Mouse (Mus musculus) heart, adult 2 months (tissue): ENCODE data around the gene Golga2. TPM values are rescaled to one million over a fixed set of nuclear protein-coding genes. Genes with fewer than 3 reads are reported as not detected.

Source experiments
- DNase-seq, 2 experiments: peaks; one replicate each; pipeline ENCODE4 v3.0.0; 2021
- H3K27ac ChIP-seq: fragments of 200-600 bp; 2 replicates; pipeline ENCODE4 v1.8.1; 2022
- H3K27me3 ChIP-seq: fragments of 200-500 bp; 2 replicates; pipeline ENCODE4 v1.6.1; 2012; ENCODE audit warnings: mild to moderate bottlenecking, low read length, inconsistent platforms, mixed read lengths; ENCODE audit not compliant: control insufficient read depth, insufficient read depth
- H3K36me3 ChIP-seq: fragments of 200-500 bp; 2 replicates; pipeline ENCODE4 v1.6.1; 2012; ENCODE audit warnings: low read length, inconsistent platforms; ENCODE audit not compliant: control insufficient read depth, insufficient read depth
- H3K4me1 ChIP-seq: fragments of 200-500 bp; 2 replicates; pipeline ENCODE4 v1.6.1; 2011; ENCODE audit warnings: low read length; ENCODE audit not compliant: control insufficient read depth, insufficient read depth
- H3K4me3 ChIP-seq: fragments of 200-600 bp; 2 replicates; pipeline ENCODE4 v1.8.1; 2022
- H3K79me2 ChIP-seq: fragments of 200-500 bp; replicated peaks from 2 replicates; pipeline ENCODE4 v1.6.1; 2012; ENCODE audit warnings: mild to moderate bottlenecking, inconsistent platforms, low read length, moderate library complexity, mixed read lengths; ENCODE audit not compliant: control insufficient read depth, insufficient read depth
- H3K9ac ChIP-seq: fragments of 200-500 bp; 2 replicates; pipeline ENCODE4 v1.6.1; 2012; ENCODE audit warnings: low read depth, mild to moderate bottlenecking, control low read depth, inconsistent platforms, low read length, mixed read lengths
- CTCF ChIP-seq: fragments of 200-600 bp; IDR thresholded peaks from 2 replicates; pipeline ENCODE4 v1.8.1; 2022; ENCODE audit warnings: antibody characterized with exemption, mild to moderate bottlenecking, moderate library complexity
- EP300 ChIP-seq: fragments of 200-500 bp; IDR thresholded peaks from 2 replicates; pipeline ENCODE4 v1.6.1; 2011; ENCODE audit warnings: low read depth, low read length, control low read depth; ENCODE audit not compliant: insufficient read depth
- POLR2A ChIP-seq: fragments of 200-500 bp; IDR thresholded peaks from 2 replicates; pipeline ENCODE4 v1.6.1; 2011; ENCODE audit warnings: mild to moderate bottlenecking, low read depth, low read length, control low read depth; ENCODE audit not compliant: insufficient read depth
- WGBS: fragments of 180-500 bp; shearing (Covaris S2); methylation state at CpG from one replicate; pipeline ENCODE4 v1.1.7; 2018; 5-methylcytosine and 5-hydroxymethylcytosine counted together
- intact Hi-C: fragments of 180-260 bp; cut with DNase I; formaldehyde crosslinking; loops from one replicate; pipeline ENCODE4 v1.15.1; 2025
- microRNA-seq, 2 experiments: library from miRNA; unstranded; fragments of <30 nt; microRNA quantifications; one replicate each; pipeline ENCODE4 v1.2.0; 2021
- polyA plus RNA-seq: library from polyadenylated mRNA; depleted of rRNA; stranded (reverse); fragments of >200 nt; gene quantifications from 2 replicates; pipeline ENCODE4 v1.2.3, GENCODE M21; 2012; rRNA removed
- total RNA-seq, 2 experiments: library from RNA; stranded (reverse); gene quantifications; 2 replicates each; pipeline ENCODE4 v1.2.3; 2021

Golga2 gene
- total and polyA plus RNA-seq, 3 experiments: 34.5 to 79.9 (median 69.8) TPM

DNA sequence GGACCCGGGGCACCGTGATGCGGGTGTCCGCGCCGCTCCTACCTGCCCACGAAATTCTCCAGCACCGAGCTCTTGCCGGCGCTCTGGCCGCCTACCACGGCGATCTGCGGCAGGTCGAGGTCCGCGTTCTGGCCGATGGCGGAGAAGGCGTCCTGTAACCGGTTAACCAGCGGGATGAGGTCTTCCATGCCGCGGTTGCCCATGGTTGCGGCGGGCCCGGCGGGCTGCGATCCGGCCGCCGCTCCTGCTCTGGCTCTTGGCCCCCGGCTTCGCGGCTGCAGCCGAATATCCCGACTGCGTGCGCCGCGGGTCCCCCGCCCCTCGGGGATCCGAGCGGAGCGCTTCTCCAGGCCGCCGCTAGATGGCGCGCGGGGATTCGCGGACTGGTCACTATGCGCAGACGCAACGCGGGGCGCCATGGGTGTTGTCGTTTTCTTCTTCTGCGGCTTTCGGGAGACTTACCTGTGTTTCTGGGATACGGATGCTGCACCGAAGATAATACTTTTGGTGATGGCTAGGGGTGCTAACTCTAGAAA is 65.9 kb downstream of the Golga2 start, which contains the start of gene Dnm1:
Dnm1 (minus strand) TSS at position 332 of the 536 bp plus-strand sequence.
- H3K9ac ChIP-seq: peak within 1 kb of the TSS; percentile 92
- TF ChIP-seq EP300: no peak
- no peak for TF ChIP-seq CTCF
- no peak for TF ChIP-seq POLR2A
- no peaks in the 10 kb centered on the region for H3K79me2 ChIP-seq
- WGBS: 1% methylated on average over 63 of the region's 63 CpGs
- H3K4me3 ChIP-seq: peak within 1 kb of the TSS; percentile 66
- H3K4me1 ChIP-seq: no peaks in the 10 kb centered on the region; the same call in 1 of the 2 replicates
- peak; percentile 91 to 97 for DNase-seq
- intact Hi-C loops: loop anchor here (2.0 kb wide), 2 partner anchors 52 to 134 kb away; no protein-coding TSS in a partner anchor
- peak within 1 kb of the TSS; percentile 61 for H3K27ac ChIP-seq
- no peaks in the 10 kb centered on the region for H3K36me3 ChIP-seq
- H3K27me3 ChIP-seq: peaks cover 7% of the 10 kb centered on the region

DNA sequence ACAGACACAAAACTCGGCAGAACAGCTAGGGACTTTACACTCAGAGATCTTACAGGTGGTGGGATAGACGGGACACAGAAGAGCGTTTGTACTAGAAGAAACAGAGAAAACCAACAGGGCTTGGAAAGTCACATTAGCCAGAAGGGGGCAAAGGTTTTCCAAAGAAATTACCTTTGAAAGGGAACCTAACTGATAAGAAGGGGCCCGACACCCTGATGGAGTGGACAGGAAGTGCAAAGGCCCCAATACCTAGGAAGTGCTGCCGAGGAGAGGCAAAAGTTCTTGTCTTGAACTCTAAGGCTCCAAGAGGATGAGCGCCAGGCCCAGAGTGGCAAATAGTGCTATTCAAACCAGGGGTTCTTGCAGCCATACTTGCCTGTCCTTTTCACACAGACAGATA is 66.7 kb downstream of the Golga2 start:
- Histone ChIP-seq H3K36me3 (no peaks in the 10 kb centered on the region), H3K27me3 (peaks cover 7% of the 10 kb centered on the region), H3K79me2 (no peaks in the 10 kb centered on the region), H3K27ac (no peak overlapping the region), H3K9ac (no peak overlapping the region), H3K4me1 (no peaks in the 10 kb centered on the region; the same call in 1 of the 2 replicates), H3K4me3 (no peak overlapping the region)
- no peak for TF ChIP-seq POLR2A
- TF ChIP-seq EP300: no peak
- no peak for TF ChIP-seq CTCF
- WGBS: 68% methylated on average over 6 of the region's 6 CpGs
- no peak for DNase-seq
- intact Hi-C loops: loop anchor here (2.0 kb wide), 2 partner anchors 51 to 133 kb away; no protein-coding TSS in a partner anchor

DNA sequence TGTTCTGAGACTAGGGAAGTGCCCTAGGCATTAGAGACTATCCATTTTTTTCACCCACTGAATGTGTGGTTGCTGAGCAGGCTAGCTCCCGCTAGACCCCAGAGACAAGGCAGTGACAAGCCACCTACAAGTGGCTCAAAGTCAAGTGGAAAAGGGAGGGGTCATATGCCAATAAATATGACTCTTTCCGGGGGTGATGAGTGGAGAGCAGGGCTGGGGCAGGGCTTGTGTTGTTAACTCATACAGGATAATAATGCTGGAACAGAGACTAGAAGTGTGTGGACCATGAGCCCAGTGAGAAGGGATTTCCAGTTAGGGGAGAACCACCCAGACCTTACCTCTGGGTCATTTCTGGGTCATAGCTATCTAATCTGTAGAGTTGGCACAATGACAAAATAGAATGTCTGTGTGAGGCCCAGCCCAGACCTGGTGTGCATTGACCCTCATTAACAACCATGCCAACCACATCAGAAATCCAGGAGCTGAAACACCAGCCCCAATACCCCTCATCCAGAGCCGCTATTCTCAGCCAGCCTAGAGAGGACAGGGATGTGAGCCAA is 67.2 kb downstream of the Golga2 start:
- TF ChIP-seq CTCF (no peak), EP300 (no peak), POLR2A (no peak)
- 71% methylated on average over 3 of the region's 3 CpGs for WGBS
- Histone ChIP-seq H3K36me3 (no peaks in the 10 kb centered on the region), H3K9ac (no peak overlapping the region), H3K4me3 (no peak overlapping the region), H3K4me1 (no peaks in the 10 kb centered on the region; the same call in 1 of the 2 replicates), H3K27ac (no peak overlapping the region), H3K27me3 (peaks cover 7% of the 10 kb centered on the region), H3K79me2 (no peaks in the 10 kb centered on the region)
- no peak for DNase-seq
- intact Hi-C loops: no loop called here

DNA sequence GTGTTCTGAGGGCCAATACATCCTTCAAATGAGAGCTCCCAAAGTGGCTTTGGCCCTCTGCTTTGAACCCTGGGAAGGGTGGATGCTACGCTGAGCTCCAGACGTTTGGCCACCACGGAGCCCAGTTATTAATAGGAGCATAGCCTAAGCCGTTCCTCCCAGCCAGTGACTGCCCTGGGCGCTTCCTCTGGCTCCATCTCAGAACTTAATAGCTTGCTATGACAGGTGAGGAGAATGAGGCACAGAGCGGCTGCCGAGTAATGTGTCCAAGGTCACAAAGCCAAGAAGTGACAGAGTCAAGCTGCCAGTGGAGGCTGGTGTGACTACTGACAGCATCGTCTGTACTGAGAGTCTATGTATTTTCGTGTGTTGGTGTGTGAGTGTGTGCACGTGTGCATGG is 69.0 kb downstream of the Golga2 start:
- H3K4me3 ChIP-seq: no peak overlapping the region
- WGBS: 67% methylated on average over 10 of the region's 10 CpGs
- H3K36me3 ChIP-seq: no peaks in the 10 kb centered on the region
- peaks cover 7% of the 10 kb centered on the region for H3K27me3 ChIP-seq
- H3K27ac ChIP-seq: no peak overlapping the region
- TF ChIP-seq CTCF (no peak), POLR2A (no peak), EP300 (no peak)
- H3K4me1 ChIP-seq: no peaks in the 10 kb centered on the region; the same call in 1 of the 2 replicates
- intact Hi-C loops: no loop called here
- no peaks in the 10 kb centered on the region for H3K79me2 ChIP-seq
- no peak overlapping the region for H3K9ac ChIP-seq
- DNase-seq: no peak

Small RNA genes lying within 50 kb of the gene (microRNA-seq; reads per million reads assigned to microRNA genes)
- 1.1 to 1.2 reads per million in 2 experiments for gene Gm23363
- gene Mir199b: 16.8 to 22.8 reads per million in 2 experiments

Other genes starting within 250 kb of the Golga2 start
- gene Fam78a, start 202.5 kb upstream of the Golga2 start, total RNA-seq: 10 to 100 TPM; 15.9 to 19.1 TPM
- 18.7 and 24.9 TPM in 2 replicates for gene Fam78a, start 202.5 kb upstream of the Golga2 start, polyA plus RNA-seq
- gene Plpp7, start 191.9 kb upstream of the Golga2 start, total RNA-seq: 10 to 100 TPM; 33.6 to 33.8 TPM
- gene Plpp7, start 191.9 kb upstream of the Golga2 start, polyA plus RNA-seq: 56.3 and 62.1 TPM in 2 replicates
- gene Prrc2b, start 136.3 kb upstream of the Golga2 start, total RNA-seq: 10 to 100 TPM; 78.3 to 82.6 TPM
- 39.3 and 46.9 TPM in 2 replicates for gene Prrc2b, start 136.3 kb upstream of the Golga2 start, polyA plus RNA-seq
- 10 to 100 TPM; 13.1 to 16.9 TPM for gene Pomt1, start 50.8 kb upstream of the Golga2 start, total RNA-seq
- gene Pomt1, start 50.8 kb upstream of the Golga2 start, polyA plus RNA-seq: 17.7 and 19.7 TPM in 2 replicates
- gene Uck1, start 27.2 kb upstream of the Golga2 start, total RNA-seq: 10 to 100 TPM; 22.5 to 22.8 TPM
- gene Uck1, start 27.2 kb upstream of the Golga2 start, polyA plus RNA-seq: 41.7 and 43.1 TPM in 2 replicates
- 100 to 1,000 TPM; 205 to 233 TPM for gene Swi5, start 691 bp downstream of the Golga2 start, total RNA-seq
- gene Swi5, start 691 bp downstream of the Golga2 start, polyA plus RNA-seq: 173 and 223 TPM in 2 replicates
- gene Ciz1, start 64.9 kb downstream of the Golga2 start, total RNA-seq: 10 to 100 TPM; 26.7 to 29.5 TPM
- gene Ciz1, start 64.9 kb downstream of the Golga2 start, polyA plus RNA-seq: 117 and 128 TPM in 2 replicates
- 1 to 10 TPM; 4.0 to 5.5 TPM for gene Dnm1, start 66.0 kb downstream of the Golga2 start, total RNA-seq
- 20.4 and 23.1 TPM in 2 replicates for gene Dnm1, start 66.0 kb downstream of the Golga2 start, polyA plus RNA-seq
- gene 1110008P14Rik, start 94.6 kb downstream of the Golga2 start, total RNA-seq: 10 to 100 TPM; 39.6 to 44.8 TPM
- gene 1110008P14Rik, start 94.6 kb downstream of the Golga2 start, polyA plus RNA-seq: 129 and 132 TPM in 2 replicates
- 1 to 10 TPM; 4.1 to 6.9 TPM for gene Lcn2, start 100.9 kb downstream of the Golga2 start, total RNA-seq
- gene Lcn2, start 100.9 kb downstream of the Golga2 start, polyA plus RNA-seq: 6.6 and 11.3 TPM in 2 replicates
- gene Ptges2, start 108.5 kb downstream of the Golga2 start, total RNA-seq: 10 to 100 TPM; 58.6 to 68.2 TPM
- gene Ptges2, start 108.5 kb downstream of the Golga2 start, polyA plus RNA-seq: 68.8 and 98.5 TPM in 2 replicates
- 1 to 10 TPM; 2.8 to 3.4 TPM for gene Naif1, start 163.1 kb downstream of the Golga2 start, total RNA-seq
- 3.7 and 4.6 TPM in 2 replicates for gene Naif1, start 163.1 kb downstream of the Golga2 start, polyA plus RNA-seq
- 10 to 100 TPM in 1 of 2 experiments, 1 to 10 TPM in 1; 8.5 to 10.1 TPM for gene Slc25a25, start 164.1 kb downstream of the Golga2 start, total RNA-seq
- gene Slc25a25, start 164.1 kb downstream of the Golga2 start, polyA plus RNA-seq: 5.7 and 7.3 TPM in 2 replicates
- 1 to 10 TPM; 7.0 to 7.1 TPM for gene Fam102a, start 247.9 kb downstream of the Golga2 start, total RNA-seq
- gene Fam102a, start 247.9 kb downstream of the Golga2 start, polyA plus RNA-seq: 9.2 and 10.6 TPM in 2 replicates